Mouse (Mus musculus) heart, postnatal 36 days (tissue): ENCODE measurements around the gene Bcar1. TPM values are rescaled to one million over a fixed set of nuclear protein-coding genes. Genes with fewer than 3 reads are reported as not detected.

Source experiments
- DNase-seq, 2 experiments: peaks; one replicate each; pipeline ENCODE4 v3.0.0; 2021 to 2022
- intact Hi-C: fragments of 180-260 bp; cut with DNase I; formaldehyde crosslinking; loops from one replicate; pipeline ENCODE4 v1.15.1; 2025
- total RNA-seq, 2 experiments: library from RNA; stranded (reverse); gene quantifications; 2 replicates each; pipeline ENCODE4 v1.2.3; 2021

Gene Bcar1
- total RNA-seq, 2 experiments from 2014 or later: 18.8 to 19.1 TPM

DNA sequence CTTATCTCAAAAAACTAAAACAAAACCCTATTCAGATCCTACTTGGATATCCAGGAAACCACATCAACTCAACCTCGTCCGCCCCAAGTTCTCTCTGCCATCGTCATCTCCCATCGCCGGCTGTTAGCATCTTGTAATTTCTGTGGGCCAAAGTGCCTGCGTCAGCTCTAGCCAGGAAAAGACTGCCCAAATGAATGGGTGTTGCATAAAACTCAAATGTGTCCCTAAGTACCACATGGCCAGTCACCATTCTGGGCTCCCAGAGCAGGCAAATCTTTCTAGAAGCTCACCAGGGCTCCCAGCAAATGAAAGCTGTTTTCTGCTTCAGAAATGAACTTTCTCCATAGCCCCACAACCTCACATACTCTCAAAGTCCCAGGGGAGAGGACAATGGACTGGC lies 2.1 kb downstream of the Bcar1 start:
- DNase-seq: no peak
- intact Hi-C loops: no loop called here

DNA sequence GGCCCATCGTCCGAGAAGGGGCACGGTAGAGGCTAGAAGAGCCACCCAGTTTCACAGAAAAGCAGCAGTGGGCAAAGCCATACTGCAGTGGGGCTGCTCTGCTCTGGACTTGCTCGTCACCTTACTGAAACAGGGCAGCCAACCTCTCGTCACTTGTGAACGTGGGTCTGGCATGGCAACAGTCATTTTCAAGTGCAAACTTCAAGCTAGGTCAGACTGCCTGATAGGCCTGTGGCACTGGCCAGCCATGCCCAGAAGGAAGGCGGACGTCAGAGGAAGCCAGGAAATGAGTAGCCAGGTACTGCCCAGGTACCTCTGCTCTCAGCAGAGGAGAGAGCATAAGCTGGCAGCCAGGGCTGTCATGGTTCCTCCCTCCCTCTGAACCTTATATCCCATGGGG lies 2.6 kb downstream of the Bcar1 start:
- intact Hi-C loops: no loop called here
- no peak for DNase-seq

DNA sequence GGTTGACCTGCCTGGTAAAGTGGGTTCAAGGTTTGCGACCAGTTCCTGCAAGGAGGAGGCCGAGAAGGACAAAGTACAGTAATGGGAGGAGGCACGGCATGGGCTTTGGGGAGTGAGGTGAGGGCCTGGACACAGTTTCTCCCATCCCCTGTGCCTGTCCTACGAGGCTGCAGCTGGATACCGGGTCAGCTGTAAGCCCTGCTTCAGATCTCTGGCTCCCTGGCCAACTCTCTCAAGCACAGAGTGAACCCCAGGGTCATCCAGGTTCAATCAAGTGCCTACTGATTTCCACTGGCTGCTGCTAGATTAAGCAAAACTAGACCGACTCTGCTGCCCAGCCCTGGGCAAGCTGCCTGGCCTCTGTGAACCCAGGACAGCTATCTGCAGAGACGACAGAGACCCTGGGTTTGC lies 3.3 kb downstream of the Bcar1 start:
- DNase-seq: no peak

DNA sequence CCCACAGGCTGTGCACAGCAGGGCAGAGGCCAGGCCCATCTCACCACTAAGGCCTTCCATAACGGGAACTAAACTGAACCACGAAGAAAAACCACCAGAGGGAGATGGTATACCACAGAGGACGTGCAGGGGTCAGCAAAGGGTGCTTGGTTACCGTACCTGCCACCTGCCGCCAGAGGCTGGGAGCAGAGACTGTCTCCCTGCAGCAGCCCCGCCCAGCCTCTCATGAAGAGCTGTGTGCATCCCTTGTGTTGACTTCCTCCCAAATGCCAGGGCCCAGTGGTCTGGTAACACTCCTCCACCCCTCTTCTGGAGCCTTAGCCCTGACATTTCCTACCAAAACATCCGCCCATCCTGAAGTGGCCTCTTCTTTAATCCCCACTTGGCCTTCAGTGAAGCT lies 4.0 kb downstream of the Bcar1 start:
- DNase-seq: no peak
- intact Hi-C loops: no loop called here

More for the DNA sequence above, 3.3 kb downstream of the Bcar1 start:
- intact Hi-C loops: no loop called here

DNA sequence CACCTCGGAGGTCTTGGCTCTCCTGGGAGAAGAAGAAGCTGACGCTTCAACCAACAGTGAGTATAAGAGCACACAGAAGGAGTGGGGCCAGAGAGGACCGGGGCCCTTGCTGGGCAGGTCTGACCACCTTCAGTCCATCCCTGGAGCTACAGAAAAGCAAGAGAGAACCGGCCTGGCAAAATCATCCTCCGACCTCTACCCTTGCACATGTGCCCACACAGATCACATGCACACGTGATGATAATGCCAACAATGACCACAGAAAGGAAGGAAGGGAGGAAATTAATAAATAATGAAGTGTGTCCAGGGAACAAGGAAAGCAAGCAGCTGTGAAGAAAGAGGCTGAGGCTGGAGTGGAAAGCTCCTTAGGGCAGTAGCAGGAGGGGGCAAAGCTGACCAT lies 4.7 kb downstream of the Bcar1 start:
- intact Hi-C loops: no loop called here
- no peak for DNase-seq

DNA sequence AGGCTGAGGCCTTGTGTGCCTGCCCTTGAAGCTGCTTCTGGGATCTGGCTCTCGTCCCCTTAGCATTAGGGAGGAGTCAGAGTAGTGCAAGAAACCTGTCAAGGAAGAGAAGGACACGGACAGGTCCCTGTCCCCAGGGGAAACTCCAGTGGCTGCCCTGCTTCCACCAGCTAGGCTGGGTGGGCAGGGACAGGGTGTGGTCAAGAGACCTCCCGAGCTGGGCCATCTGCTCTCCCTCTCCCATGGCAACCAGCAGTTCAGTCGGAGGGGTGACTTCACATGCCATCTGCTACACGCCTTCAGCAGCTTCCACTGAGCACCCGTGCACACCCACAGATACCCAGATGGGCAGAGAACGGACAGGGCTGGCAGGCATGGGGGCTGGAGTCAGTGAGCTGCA lies 7.3 kb downstream of the Bcar1 start:
- no peak for DNase-seq

DNA sequence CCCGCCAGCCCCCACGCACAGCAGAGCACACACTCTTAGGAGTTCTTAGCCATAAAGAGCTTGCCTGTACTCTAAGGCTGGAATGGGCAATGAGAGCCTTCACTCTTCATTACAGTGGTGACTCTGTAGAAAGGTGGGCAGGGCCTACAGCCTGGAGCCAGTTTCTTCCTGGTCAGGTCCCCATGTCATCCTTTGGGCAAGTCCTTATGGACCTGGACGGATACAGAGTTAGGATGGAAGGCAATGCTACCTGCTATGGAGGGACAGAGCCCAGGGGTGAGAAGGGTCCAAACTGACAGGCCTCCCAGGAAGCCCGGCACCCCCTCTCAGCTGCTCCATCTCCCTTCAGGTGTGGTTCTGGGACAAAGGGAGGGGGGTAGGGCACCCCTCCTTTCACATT lies 7.8 kb downstream of the Bcar1 start:
- intact Hi-C loops: no loop called here
- no peak for DNase-seq

More for the DNA sequence above, 7.3 kb downstream of the Bcar1 start:
- intact Hi-C loops: no loop called here

DNA sequence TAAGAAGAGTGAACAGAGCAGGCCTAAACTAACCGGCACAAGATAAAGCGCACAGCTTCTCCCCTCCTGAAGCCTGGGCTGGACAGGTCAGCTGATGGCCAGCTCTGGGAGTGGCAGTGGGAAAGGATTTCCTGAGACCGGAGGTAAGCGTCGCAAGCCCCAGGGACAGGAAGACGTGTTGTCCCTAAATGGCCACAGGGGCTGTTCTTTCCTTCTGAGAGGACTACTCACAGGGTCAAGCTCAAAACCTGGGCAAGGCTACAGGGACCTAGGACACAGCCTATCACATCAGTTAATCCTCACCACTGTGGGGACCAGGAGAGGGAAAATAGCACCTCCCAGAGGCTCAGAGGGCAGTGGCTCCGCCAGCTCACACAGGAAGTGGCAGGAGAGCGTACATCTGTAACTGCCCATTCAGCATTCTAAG lies 8.3 kb downstream of the Bcar1 start:
- intact Hi-C loops: no loop called here
- DNase-seq: no peak

DNA sequence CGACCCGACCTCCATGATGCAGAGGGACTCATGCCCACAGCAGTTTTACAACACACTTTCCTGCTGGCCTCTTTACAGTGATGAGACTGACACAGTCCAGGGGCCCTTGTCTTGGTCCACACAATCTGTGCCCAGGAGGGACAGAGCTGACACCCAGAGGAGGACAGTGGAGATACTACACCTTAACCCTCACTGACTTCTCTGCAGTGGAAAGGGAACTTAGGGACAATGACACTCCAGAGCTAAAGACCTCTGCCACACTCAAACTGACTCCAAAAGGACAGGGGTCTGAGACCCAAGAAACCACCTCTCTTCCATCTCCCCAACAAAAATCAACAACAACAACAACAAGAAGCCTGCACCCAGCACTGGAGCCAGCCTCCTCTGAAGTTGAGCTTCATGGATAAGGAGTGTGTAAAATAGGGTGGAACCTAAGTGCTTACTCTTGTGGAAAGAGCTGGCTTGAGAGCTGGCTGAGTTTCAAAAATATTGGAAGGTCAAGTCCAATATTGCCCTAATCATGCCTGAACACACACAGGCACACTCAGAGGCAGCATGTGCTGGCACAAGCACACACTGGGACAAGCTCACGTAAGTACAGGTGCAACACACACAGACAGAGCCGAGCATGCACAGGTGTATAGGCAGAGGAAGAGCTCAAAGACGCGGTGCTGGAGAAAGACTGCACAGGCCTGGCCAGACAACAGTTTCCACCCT lies 9.2 kb downstream of the Bcar1 start:
- intact Hi-C loops: no loop called here
- DNase-seq: no peak

GRCm38 (mm10) chr8:111733581-111734243 lies 9.9 kb downstream of the Bcar1 start:
- intact Hi-C loops: no loop called here
- DNase-seq: no peak

DNA sequence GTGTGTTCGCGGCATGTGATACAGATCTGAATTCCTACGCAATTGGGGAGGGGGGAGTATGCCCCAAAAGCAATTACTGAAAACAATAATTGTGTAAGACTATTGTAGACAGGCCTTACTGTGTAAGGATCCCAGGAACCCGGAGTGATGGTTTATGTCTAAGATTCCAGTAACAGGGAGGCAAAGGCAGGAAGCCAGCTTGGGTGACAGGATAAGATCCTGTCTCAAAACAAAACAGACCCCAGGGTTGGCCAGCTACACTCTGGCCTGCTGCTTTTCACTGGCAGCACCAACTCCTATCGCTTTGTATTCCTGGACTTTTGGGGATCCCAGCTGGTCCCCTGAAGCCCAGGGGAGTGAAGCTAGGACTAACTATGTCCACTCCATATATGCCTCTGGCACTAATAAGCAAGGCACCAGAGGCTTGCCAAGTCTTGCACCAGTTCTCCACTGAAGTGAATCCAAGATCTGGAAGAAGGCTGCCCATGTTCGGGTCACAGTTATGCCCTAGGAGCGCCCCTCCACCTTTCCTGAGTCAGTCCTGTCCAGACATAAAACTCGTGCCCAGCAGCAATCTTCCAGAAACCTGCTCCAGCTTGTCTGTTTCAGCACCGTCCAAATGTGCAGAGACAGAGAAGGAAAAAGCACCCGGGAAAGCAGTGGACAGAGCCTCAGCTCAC lies 11.1 kb downstream of the Bcar1 start:
- intact Hi-C loops: no loop called here

DNA sequence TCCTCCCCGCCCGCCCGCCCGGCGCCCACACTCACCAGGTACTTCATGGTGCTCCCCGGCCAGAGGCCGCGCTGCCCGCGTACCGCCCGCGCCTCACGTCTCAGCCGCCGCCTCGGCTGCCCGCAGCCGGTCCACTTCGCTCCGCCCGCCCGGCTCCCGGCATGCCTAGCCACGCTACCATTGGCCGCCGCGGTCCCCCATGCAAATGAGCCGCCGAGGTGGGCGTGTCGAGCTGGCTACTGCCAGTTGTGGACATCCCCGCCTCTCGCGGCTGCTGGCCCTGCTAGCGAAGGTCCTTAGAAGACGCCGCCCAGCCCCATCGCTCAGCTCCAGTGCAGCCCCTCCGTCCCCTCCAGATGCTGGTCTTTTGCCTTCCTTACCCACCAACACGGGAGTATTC lies 11.6 kb downstream of the Bcar1 start:
- intact Hi-C loops: no loop called here
- DNase-seq: peak; percentile 97

More for the DNA sequence above, 11.1 kb downstream of the Bcar1 start:
- no peak for DNase-seq

- intact Hi-C loops: no loop called here
- peak in 1 of 2 experiments; percentile 64 for DNase-seq
Measured at GRCm38 (mm10) chr8:111731231-111731977, 12.2 kb downstream of the Bcar1 start.

- DNase-seq: no peak
- intact Hi-C loops: no loop called here
Measured at GRCm38 (mm10) chr8:111729233-111730170, 14.1 kb downstream of the Bcar1 start.

- intact Hi-C loops: no loop called here
- no peak for DNase-seq
Measured at GRCm38 (mm10) chr8:111728481-111728880, 15.1 kb downstream of the Bcar1 start.

GRCm38 (mm10) chr8:111727553-111727952 lies 16.1 kb downstream of the Bcar1 start:
- intact Hi-C loops: loop anchor here (2.0 kb wide), 1 partner anchor 15 kb away; the partner anchor contains the start of gene Bcar1
- DNase-seq: no peak

DNA sequence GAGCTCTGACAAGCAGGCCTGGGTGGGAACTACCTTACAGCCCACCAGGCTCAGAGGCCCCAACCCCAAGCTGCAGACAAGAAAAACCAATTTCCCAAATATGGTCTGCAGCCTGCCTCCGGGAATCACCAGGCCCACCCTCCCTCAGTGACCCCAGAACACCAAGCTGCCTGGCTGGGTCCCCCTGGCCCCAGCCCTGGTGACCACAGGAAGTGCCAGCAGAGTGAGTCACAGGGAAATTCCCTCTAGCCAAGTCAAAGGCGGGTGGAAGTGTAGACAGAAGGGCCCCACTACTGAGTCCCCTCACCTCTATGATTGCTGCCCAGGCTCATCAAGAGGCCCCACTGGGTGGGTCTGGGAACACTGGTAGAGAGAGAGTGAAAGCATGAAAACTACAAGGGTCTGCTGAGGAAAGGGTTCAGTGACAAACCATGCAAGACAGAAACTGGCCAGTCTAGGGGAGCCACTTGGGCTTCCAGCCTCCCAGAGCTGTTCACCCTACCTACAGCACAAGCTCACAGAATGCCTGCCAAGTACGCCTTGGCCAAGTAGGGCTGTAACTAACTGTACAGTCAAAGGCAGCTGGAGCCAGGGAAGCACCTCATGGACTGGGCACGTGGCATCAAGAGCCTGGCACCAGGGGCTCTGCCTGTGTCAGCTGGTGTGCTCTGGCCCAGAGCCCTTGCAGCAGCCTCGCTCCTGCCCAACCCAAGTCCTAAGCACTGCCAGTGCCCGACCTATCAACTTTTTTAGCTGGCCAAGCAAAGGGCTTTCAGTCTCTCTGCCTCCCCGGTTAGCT lies 17.3 kb downstream of the Bcar1 start:
- peak; percentile 67 to 72 for DNase-seq
- intact Hi-C loops: loop anchor here (2.0 kb wide), 1 partner anchor 16 kb away; the partner anchor contains the start of gene Bcar1

DNA sequence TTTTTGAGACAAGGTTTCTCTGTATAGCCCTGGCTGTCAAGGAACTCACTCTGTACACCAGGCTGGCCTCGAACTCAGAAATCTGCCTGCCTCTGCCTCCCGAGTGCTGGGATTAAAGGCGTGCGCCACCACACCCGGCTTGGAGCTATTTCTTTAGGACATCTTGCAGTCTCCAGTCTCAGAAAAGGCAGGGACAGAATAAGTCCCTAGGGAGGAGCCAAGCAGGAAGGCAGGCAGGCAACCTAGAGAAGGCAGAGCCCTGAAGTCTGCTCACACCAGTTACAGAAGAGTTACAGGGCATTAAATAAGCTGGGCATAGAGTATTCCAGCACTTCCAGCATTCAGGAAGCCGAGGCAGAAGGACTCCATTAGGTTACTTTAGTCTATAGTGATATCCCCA lies 18.3 kb downstream of the Bcar1 start:
- intact Hi-C loops: no loop called here
- no peak for DNase-seq

- no peak for DNase-seq
- intact Hi-C loops: no loop called here
Measured at GRCm38 (mm10) chr8:111720115-111720544, 23.5 kb downstream of the Bcar1 start.
